8 mouse cellular contexts compared by ENCODE assay signal in genomic region chr11:117115346-117116219, GRCm38 (mm10). TPM values are rescaled to one million over a fixed set of nuclear protein-coding genes. Genes with fewer than 3 reads are reported as not detected.
DNase-seq lines count a peak whose midpoint lies in the region; ATAC-seq and TF ChIP-seq lines count a peak whose summit lies in the region.

No protein-coding gene starts in this region.

- no peaks in the 10 kb centered on the region; the same call in 1 of the 2 replicates for H3K36me3 ChIP-seq in neural tube, embryonic 11.5 days (ENCODE audit: control insufficient read depth, insufficient read depth, low read length)
- H3K36me3 ChIP-seq in embryonic facial prominence, embryonic 14.5 days (ENCODE audit: control insufficient read depth, insufficient read depth, low read length): peaks cover 14% of the 10 kb centered on the region
- peaks cover 3% of the 10 kb centered on the region; the same call in 1 of the 2 replicates for H3K36me3 ChIP-seq in midbrain, postnatal 0 days (ENCODE audit: insufficient read depth, low read length)

- 1% methylated on average over 34 of the region's 54 CpGs for WGBS in neural tube, embryonic 11.5 days
- under 1% methylated on average over 33 of the region's 54 CpGs for WGBS in embryonic facial prominence, embryonic 14.5 days
- WGBS in midbrain, postnatal 0 days: under 1% methylated on average over 53 of the region's 54 CpGs

- TF ChIP-seq CTCF in midbrain, postnatal 0 days (IDR thresholded peaks at IDR 0.05): no peak

- peak; percentile 72 for ATAC-seq in neural tube, embryonic 11.5 days (ENCODE audit: insufficient read depth, low FRiP score, low TSS enrichment)
- peak; percentile 48 for ATAC-seq in embryonic facial prominence, embryonic 14.5 days (ENCODE audit: low read depth)
- peak; percentile 72 for ATAC-seq in midbrain, postnatal 0 days (ENCODE audit: low FRiP score)

- peak overlapping the region; percentile 75 for H3K9ac ChIP-seq in neural tube, embryonic 11.5 days (ENCODE audit: low read length)
- peak overlapping the region; percentile 90 for H3K9ac ChIP-seq in embryonic facial prominence, embryonic 14.5 days (ENCODE audit: low read depth, low read length)
- H3K9ac ChIP-seq in midbrain, postnatal 0 days (replicated peaks; ENCODE audit: low read length, poor library complexity, severe bottlenecking): peak overlapping the region; percentile 80

- DNase-seq in neural tube, embryonic 11.5 days (ENCODE audit: low spot score): peak; percentile 43
- DNase-seq in neural tube, embryonic 10.5 days (ENCODE audit: extremely low spot score, low spot score): no peak
- peak; percentile 69 for DNase-seq in adrenal gland, postnatal 25 days
- DNase-seq in embryonic facial prominence, embryonic 14.5 days (ENCODE audit: low spot score): peak; percentile 63
- DNase-seq in heart, postnatal 4 days: peak; percentile 70
- DNase-seq in liver: peak; percentile 58
- DNase-seq in midbrain, postnatal 0 days (ENCODE audit: low spot score): peak; percentile 64
- no peak for DNase-seq in natural killer cell, adult 2 months (ENCODE audit: low spot score in 2 of 2)

- H3K9me3 ChIP-seq in neural tube, embryonic 11.5 days (ENCODE audit: control insufficient read depth, low read length): no peaks in the 10 kb centered on the region
- H3K9me3 ChIP-seq in embryonic facial prominence, embryonic 14.5 days (ENCODE audit: control insufficient read depth, low read length): no peaks in the 10 kb centered on the region
- no peaks in the 10 kb centered on the region for H3K9me3 ChIP-seq in midbrain, postnatal 0 days (ENCODE audit: low read length)

- H3K4me3 ChIP-seq in neural tube, embryonic 11.5 days (ENCODE audit: low read depth, low read length): peak overlapping the region; percentile 87
- peak overlapping the region; percentile 91 for H3K4me3 ChIP-seq in embryonic facial prominence, embryonic 14.5 days (ENCODE audit: low read depth, low read length)
- peak overlapping the region; percentile 90 for H3K4me3 ChIP-seq in midbrain, postnatal 0 days (ENCODE audit: low read depth, low read length)

- H3K27ac ChIP-seq in neural tube, embryonic 11.5 days (ENCODE audit: low read depth, low read length): peak overlapping the region; percentile 79
- H3K27ac ChIP-seq in embryonic facial prominence, embryonic 14.5 days (replicated peaks; ENCODE audit: low read depth, low read length): peak overlapping the region; percentile 98
- peak overlapping the region; percentile 97 for H3K27ac ChIP-seq in midbrain, postnatal 0 days (ENCODE audit: low read depth, low read length)

- H3K4me2 ChIP-seq in neural tube, embryonic 11.5 days (ENCODE audit: low read depth): peak overlapping the region; percentile 65
- H3K4me2 ChIP-seq in embryonic facial prominence, embryonic 14.5 days (ENCODE audit: low read depth, low read length): peak overlapping the region; percentile 66
- H3K4me2 ChIP-seq in midbrain, postnatal 0 days (ENCODE audit: low read depth, low read length, poor library complexity, severe bottlenecking): peak overlapping the region; percentile 49

- peaks cover 30% of the 10 kb centered on the region for H3K4me1 ChIP-seq in neural tube, embryonic 11.5 days (ENCODE audit: control insufficient read depth, insufficient read depth, low read length)
- peaks cover 49% of the 10 kb centered on the region for H3K4me1 ChIP-seq in embryonic facial prominence, embryonic 14.5 days (ENCODE audit: control insufficient read depth, insufficient read depth, low read length)
- H3K4me1 ChIP-seq in midbrain, postnatal 0 days (ENCODE audit: insufficient read depth, low read length): peaks cover 17% of the 10 kb centered on the region

- no peaks in the 10 kb centered on the region for H3K27me3 ChIP-seq in neural tube, embryonic 11.5 days (ENCODE audit: control insufficient read depth, insufficient read depth, low read length)
- H3K27me3 ChIP-seq in embryonic facial prominence, embryonic 14.5 days (replicated peaks; ENCODE audit: control insufficient read depth, insufficient read depth, low read length): no peaks in the 10 kb centered on the region
- no peaks in the 10 kb centered on the region for H3K27me3 ChIP-seq in midbrain, postnatal 0 days (ENCODE audit: insufficient read depth, low read length)

RNA-seq across cellular contexts. Expression of gene Sec14l1, which starts 0.6 kb away (rescaled TPM):
- polyA plus RNA-seq in neural tube, embryonic 11.5 days (2014; fragmentation: Nextera tagmentation; extraction: Ambion mirVana): 41.5 and 44.2 TPM in 2 replicates
- 157 and 195 TPM in 2 replicates for total RNA-seq in adrenal gland, postnatal 25 days (2021)
- 43.8 and 45.4 TPM in 2 replicates for polyA plus RNA-seq in embryonic facial prominence, embryonic 14.5 days (2014; fragmentation: Nextera tagmentation; extraction: Ambion mirVana)
- 10 to 100 TPM; 78.4 to 81.7 TPM for total RNA-seq in heart, postnatal 4 days (2021)
- total RNA-seq in midbrain, postnatal 0 days (2014; rRNA removed): 63.5 and 71.1 TPM in 2 replicates
- polyA plus RNA-seq in midbrain, postnatal 0 days (2015; fragmentation: Nextera tagmentation; extraction: Ambion mirVana): 48.0 and 49.2 TPM in 2 replicates

Comparison
In these comparisons a context has a peak if more than half of its experiments do, and no peak if none do; other contexts are left out.
1. DNase-seq: peak in neural tube, embryonic 11.5 days (single experiment), adrenal gland, postnatal 25 days (single experiment), embryonic facial prominence, embryonic 14.5 days (single experiment), heart, postnatal 4 days (single experiment), liver (single experiment) and midbrain, postnatal 0 days (single experiment); none in neural tube, embryonic 10.5 days (single experiment) and natural killer cell, adult 2 months (0 of 2).
2. Peak in every context shown above with its lines, with median percentiles within 50 percentile points of each other: ATAC-seq, H3K27ac ChIP-seq, H3K4me2 ChIP-seq, H3K4me3 ChIP-seq and H3K9ac ChIP-seq.